Comparison of ENCODE assay signal across 8 mouse cellular contexts in genomic region chr17:28080817-28081165, GRCm38 (mm10). TPM values are rescaled to one million over a fixed set of nuclear protein-coding genes. Genes with fewer than 3 reads are reported as not detected.
DNase-seq lines count a peak whose midpoint lies in the region; ATAC-seq and TF ChIP-seq lines count a peak whose summit lies in the region.

No protein-coding gene starts in this region.

- intact Hi-C loops in heart, adult 2 months (cut with DNase I), result no loop called here
- intact Hi-C loops in gastrocnemius, postnatal 36 days (cut with DNase I), result loop anchor here (2.0 kb wide), 1 partner anchor 90 kb away; no protein-coding TSS in a partner anchor

- no peaks in the 10 kb centered on the region for H3K9me3 ChIP-seq in heart, embryonic 16.5 days (replicated peaks; ENCODE audit: control insufficient read depth, low read length)
- no peaks in the 10 kb centered on the region for H3K9me3 ChIP-seq in embryonic facial prominence, embryonic 11.5 days (replicated peaks; ENCODE audit: control insufficient read depth, low read length)
- H3K9me3 ChIP-seq in hindbrain, embryonic 14.5 days (ENCODE audit: control insufficient read depth, low read length), result no peaks in the 10 kb centered on the region
- no peaks in the 10 kb centered on the region for H3K9me3 ChIP-seq in midbrain, embryonic 11.5 days (ENCODE audit: control insufficient read depth, low read length)

- no peak for ATAC-seq in heart, embryonic 16.5 days (replicated peaks; ENCODE audit: extremely low read depth, insufficient read depth, low FRiP score)
- peak; percentile 30; the same call in 1 of the 2 replicates for ATAC-seq in embryonic facial prominence, embryonic 11.5 days (replicated peaks; ENCODE audit: insufficient number of reproducible peaks, low FRiP score, low TSS enrichment, low read depth)
- no peak; the same call in 1 of the 2 replicates for ATAC-seq in hindbrain, embryonic 14.5 days (ENCODE audit: low FRiP score)
- ATAC-seq in midbrain, embryonic 11.5 days (ENCODE audit: low FRiP score), result no peak; the same call in 1 of the 2 replicates
- no peak for ATAC-seq in CD4-positive, CD25-positive, alpha-beta regulatory T cell, adult 4 months

- no peak for TF ChIP-seq POLR2A in heart, adult 2 months (IDR thresholded peaks at IDR 0.05; ENCODE audit: insufficient read depth, low read depth, low read length)

- no peak for TF ChIP-seq CTCF in heart, adult 2 months (IDR thresholded peaks at IDR 0.05)

- WGBS in heart, embryonic 16.5 days, result 16% methylated on average over 9 of the region's 9 CpGs
- WGBS in heart, adult 2 months, result 31% methylated on average over 9 of the region's 9 CpGs
- 12% methylated on average over 9 of the region's 9 CpGs for WGBS in embryonic facial prominence, embryonic 11.5 days
- WGBS in hindbrain, embryonic 14.5 days, result 3% methylated on average over 9 of the region's 9 CpGs
- 12% methylated on average over 9 of the region's 9 CpGs for WGBS in midbrain, embryonic 11.5 days

- H3K4me2 ChIP-seq in heart, embryonic 16.5 days (ENCODE audit: low read depth, low read length), result peak overlapping the region; percentile 77; the same call in 1 of the 2 replicates
- H3K4me2 ChIP-seq in embryonic facial prominence, embryonic 11.5 days (ENCODE audit: low read depth, low read length), result peak overlapping the region; percentile 99
- H3K4me2 ChIP-seq in hindbrain, embryonic 14.5 days (replicated peaks), result peak overlapping the region; percentile 96
- peak overlapping the region; percentile 89 for H3K4me2 ChIP-seq in midbrain, embryonic 11.5 days

- no peak overlapping the region for H3K4me3 ChIP-seq in heart, embryonic 16.5 days (ENCODE audit: low read length)
- H3K4me3 ChIP-seq in heart, adult 2 months, result no peak overlapping the region
- peak overlapping the region; percentile 64 for H3K4me3 ChIP-seq in embryonic facial prominence, embryonic 11.5 days (ENCODE audit: low read depth, low read length)
- peak overlapping the region; percentile 55; the same call in 1 of the 2 replicates for H3K4me3 ChIP-seq in hindbrain, embryonic 14.5 days (replicated peaks; ENCODE audit: low read length)
- H3K4me3 ChIP-seq in midbrain, embryonic 11.5 days (ENCODE audit: low read depth, low read length), result peak overlapping the region; percentile 45; the same call in 1 of the 2 replicates

- 0 out of 2 replicates have a peak, but pooled peaks cover 3% of the 10 kb centered on the region for H3K27me3 ChIP-seq in heart, embryonic 16.5 days (ENCODE audit: control insufficient read depth, insufficient read depth, low read length)
- H3K27me3 ChIP-seq in heart, adult 2 months (ENCODE audit: control insufficient read depth, insufficient read depth, low read length), result peaks cover 8% of the 10 kb centered on the region
- no peaks in the 10 kb centered on the region for H3K27me3 ChIP-seq in embryonic facial prominence, embryonic 11.5 days (ENCODE audit: control insufficient read depth, insufficient read depth, low read length)
- H3K27me3 ChIP-seq in hindbrain, embryonic 14.5 days (ENCODE audit: control insufficient read depth, insufficient read depth, low read length), result no peaks in the 10 kb centered on the region
- peaks cover 3% of the 10 kb centered on the region; the same call in 1 of the 2 replicates for H3K27me3 ChIP-seq in midbrain, embryonic 11.5 days (ENCODE audit: control insufficient read depth, insufficient read depth, low read length)

- no peak overlapping the region for H3K27ac ChIP-seq in heart, embryonic 16.5 days (ENCODE audit: low read length)
- H3K27ac ChIP-seq in heart, adult 2 months, result no peak overlapping the region
- no peak overlapping the region for H3K27ac ChIP-seq in embryonic facial prominence, embryonic 11.5 days (replicated peaks; ENCODE audit: low read depth, low read length)
- H3K27ac ChIP-seq in hindbrain, embryonic 14.5 days, result no peak overlapping the region
- H3K27ac ChIP-seq in midbrain, embryonic 11.5 days (ENCODE audit: low read depth, low read length), result no peak overlapping the region

- no peaks in the 10 kb centered on the region for H3K4me1 ChIP-seq in heart, embryonic 16.5 days (ENCODE audit: control insufficient read depth, insufficient read depth, low read length)
- no peaks in the 10 kb centered on the region for H3K4me1 ChIP-seq in heart, adult 2 months (ENCODE audit: control insufficient read depth, insufficient read depth, low read length)
- peaks cover 3% of the 10 kb centered on the region; the same call in 1 of the 2 replicates for H3K4me1 ChIP-seq in embryonic facial prominence, embryonic 11.5 days (ENCODE audit: control insufficient read depth, insufficient read depth, low read length)
- H3K4me1 ChIP-seq in hindbrain, embryonic 14.5 days (replicated peaks; ENCODE audit: control insufficient read depth, insufficient read depth, low read length), result peaks cover 3% of the 10 kb centered on the region; the same call in 1 of the 2 replicates
- peaks cover 15% of the 10 kb centered on the region for H3K4me1 ChIP-seq in midbrain, embryonic 11.5 days (ENCODE audit: control insufficient read depth, insufficient read depth, low read length)

- H3K79me2 ChIP-seq in heart, adult 2 months (replicated peaks; ENCODE audit: control insufficient read depth, insufficient read depth, low read length), result no peaks in the 10 kb centered on the region

- TF ChIP-seq EP300 in heart, adult 2 months (IDR thresholded peaks at IDR 0.05; ENCODE audit: insufficient read depth, low read depth, low read length), result no peak

- no peaks in the 10 kb centered on the region for H3K36me3 ChIP-seq in heart, embryonic 16.5 days (ENCODE audit: control insufficient read depth, insufficient read depth)
- H3K36me3 ChIP-seq in heart, adult 2 months (ENCODE audit: control insufficient read depth, insufficient read depth, low read length), result no peaks in the 10 kb centered on the region
- no peaks in the 10 kb centered on the region for H3K36me3 ChIP-seq in embryonic facial prominence, embryonic 11.5 days (replicated peaks; ENCODE audit: control insufficient read depth, insufficient read depth, low read depth, low read length)
- no peaks in the 10 kb centered on the region for H3K36me3 ChIP-seq in hindbrain, embryonic 14.5 days (replicated peaks; ENCODE audit: control insufficient read depth, insufficient read depth)
- H3K36me3 ChIP-seq in midbrain, embryonic 11.5 days (ENCODE audit: control insufficient read depth, insufficient read depth, low read length), result no peaks in the 10 kb centered on the region

- no peak for DNase-seq in heart, adult 2 months
- DNase-seq in embryonic facial prominence, embryonic 11.5 days (ENCODE audit: low spot score), result no peak
- DNase-seq in hindbrain, embryonic 14.5 days (ENCODE audit: low spot score), result no peak
- no peak for DNase-seq in midbrain, embryonic 11.5 days (ENCODE audit: low spot score, missing footprints)
- no peak for DNase-seq in gastrocnemius, postnatal 36 days
- no peak for DNase-seq in spleen, adult 12 weeks (ENCODE audit: low spot score)

- no peak overlapping the region for H3K9ac ChIP-seq in heart, embryonic 16.5 days (ENCODE audit: low read length)
- H3K9ac ChIP-seq in heart, adult 2 months (ENCODE audit: low read depth, low read length), result no peak overlapping the region
- peak overlapping the region; percentile 55; the same call in 1 of the 2 replicates for H3K9ac ChIP-seq in embryonic facial prominence, embryonic 11.5 days (replicated peaks; ENCODE audit: low read length)
- no peak overlapping the region for H3K9ac ChIP-seq in hindbrain, embryonic 14.5 days
- no peak overlapping the region for H3K9ac ChIP-seq in midbrain, embryonic 11.5 days (ENCODE audit: low read length)

RNA-seq across cellular contexts. Expression of gene Tcp11, which starts 0.4 kb away (rescaled TPM):
- polyA plus RNA-seq in heart, embryonic 16.5 days (2015; fragmentation: Nextera tagmentation; extraction: Ambion mirVana), result 0.71 and 1.9 TPM in 2 replicates
- total RNA-seq in heart, adult 2 months (2021), result not detected
- polyA plus RNA-seq in heart, adult 2 months (2012; rRNA removed), result 1.4 and 1.8 TPM in 2 replicates
- 1.1 and 1.3 TPM in 2 replicates for polyA plus RNA-seq in embryonic facial prominence, embryonic 11.5 days (2014; fragmentation: Nextera tagmentation; extraction: Ambion mirVana)
- 0.94 and 1.6 TPM in 2 replicates for polyA plus RNA-seq in hindbrain, embryonic 14.5 days (2014; fragmentation: Nextera tagmentation; extraction: Ambion mirVana)
- 0.70 and 1.0 TPM in 2 replicates for polyA plus RNA-seq in midbrain, embryonic 11.5 days (2014; fragmentation: Nextera tagmentation; extraction: Ambion mirVana)
- total RNA-seq in gastrocnemius, postnatal 36 days (2021), result not detected
- polyA plus RNA-seq in CD4-positive, CD25-positive, alpha-beta regulatory T cell, adult 4 months (2017; shearing (Covaris generic)), result 1 to 10 TPM; 3.1 to 3.8 TPM

Comparison
In these comparisons a context has a peak if more than half of its experiments do, and no peak if none do; other contexts are left out.
1. H3K4me3 ChIP-seq: peak in embryonic facial prominence, embryonic 11.5 days (single experiment), hindbrain, embryonic 14.5 days (single experiment) and midbrain, embryonic 11.5 days (single experiment); none in heart, embryonic 16.5 days (single experiment) and heart, adult 2 months (single experiment).
2. Peak in every context shown above with its lines, with median percentiles within 50 percentile points of each other: H3K4me2 ChIP-seq.